Mouse (Mus musculus): ENCODE measurements around the gene Castor1. TPM values are rescaled to one million over a fixed set of nuclear protein-coding genes. Genes with fewer than 3 reads are reported as not detected.
"Not testable (repeated sequence)": the region's sequence is repeated elsewhere in the genome, so short reads cannot be mapped to it uniquely, and the experiment has no call there.

Castor1 gene
- total RNA-seq (2017), result 1.9 TPM in 2 replicates

DNA sequence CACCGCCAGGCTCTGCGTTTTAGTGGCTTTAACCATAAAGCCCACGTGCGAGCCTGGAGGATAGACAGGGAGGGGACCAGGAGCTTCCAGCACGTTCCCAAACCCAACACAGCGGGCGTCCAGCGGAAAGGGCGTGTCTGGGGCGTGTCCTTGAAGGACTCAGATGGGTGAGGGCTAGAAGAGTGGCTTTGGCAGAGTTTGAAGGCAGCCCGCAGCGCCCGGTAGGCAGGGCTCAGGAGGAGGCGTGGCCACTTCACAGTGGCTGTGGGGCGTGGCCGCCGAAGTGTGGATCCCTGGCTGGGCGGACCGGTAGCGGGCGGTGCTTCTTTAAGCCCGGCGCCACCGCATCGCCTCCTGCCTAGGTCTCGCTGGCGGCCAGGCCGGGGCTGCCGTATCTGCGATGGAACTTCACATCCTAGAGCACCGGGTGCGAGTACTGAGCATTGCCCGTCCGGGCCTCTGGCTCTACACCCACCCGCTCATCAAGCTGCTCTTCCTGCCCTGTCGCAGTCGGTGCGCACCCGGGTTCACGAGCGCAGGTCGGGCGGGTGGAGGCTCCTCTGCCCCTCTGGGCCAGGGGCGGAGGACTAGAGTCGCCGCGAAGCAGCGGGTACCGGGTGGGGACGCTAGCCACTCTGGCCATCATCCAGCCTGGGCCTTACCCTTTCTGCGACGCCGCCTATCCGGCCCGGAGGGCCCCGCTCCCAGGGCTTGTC is at the start of gene Castor1:
Gene Castor1, plus strand, starts transcription at position 312 of the 716 bp plus-strand sequence.
- peak; percentile 80 to 86 for ATAC-seq (replicated peaks in 1 of 2; ENCODE audit: insufficient read depth in 1 of 2, low FRiP score in 2 of 2, low TSS enrichment in 1 of 2, low read depth in 1 of 2, poor library complexity in 2 of 2, severe bottlenecking in 2 of 2)

DNA sequence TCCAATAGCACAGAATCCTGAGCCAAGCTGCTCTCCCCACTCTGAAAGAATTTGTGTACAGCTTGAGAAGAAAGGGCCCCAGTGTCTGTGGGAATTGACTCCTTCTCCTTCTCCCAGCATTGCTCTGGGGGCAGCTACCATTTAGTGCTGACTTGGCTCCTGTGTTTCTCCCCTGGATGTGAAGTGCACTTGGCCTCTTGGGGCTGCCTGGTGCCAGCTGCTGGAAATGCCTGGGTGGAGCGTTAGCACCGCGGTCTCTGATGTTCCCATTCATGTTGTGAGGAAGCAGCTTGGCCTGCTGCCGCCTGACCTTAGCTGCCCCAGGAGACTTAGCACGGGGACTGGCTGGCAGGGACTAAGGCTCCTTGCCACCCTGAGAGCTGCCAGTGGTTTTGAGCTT is 43.4 kb upstream of the Castor1 start:
- ATAC-seq (replicated peaks in 1 of 2; ENCODE audit: insufficient read depth in 1 of 2, low FRiP score in 2 of 2, low TSS enrichment in 1 of 2, low read depth in 1 of 2, poor library complexity in 2 of 2, severe bottlenecking in 2 of 2), result no peak

DNA sequence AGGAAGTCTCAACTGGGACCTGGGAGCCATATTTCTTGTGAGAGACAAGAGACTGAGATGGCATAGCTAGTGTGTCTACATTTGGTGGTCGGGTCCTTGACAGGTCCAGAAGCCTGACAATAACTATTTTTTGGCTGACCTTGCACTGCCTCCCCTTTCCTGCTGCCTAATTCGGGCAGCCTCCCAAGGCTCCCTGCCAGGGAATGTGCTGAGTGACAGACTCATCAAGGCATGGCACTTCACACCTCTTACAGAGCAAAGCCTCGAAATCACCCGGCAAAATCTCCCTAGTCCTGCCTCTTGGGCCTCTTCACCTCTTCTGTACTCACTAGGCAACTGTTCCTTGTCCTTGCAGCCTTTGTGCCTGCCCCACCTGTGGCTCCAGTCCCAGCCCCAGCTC is 40.3 kb upstream of the Castor1 start:
- no peak for ATAC-seq (replicated peaks in 1 of 2; ENCODE audit: insufficient read depth in 1 of 2, low FRiP score in 2 of 2, low TSS enrichment in 1 of 2, low read depth in 1 of 2, poor library complexity in 2 of 2, severe bottlenecking in 2 of 2)

DNA sequence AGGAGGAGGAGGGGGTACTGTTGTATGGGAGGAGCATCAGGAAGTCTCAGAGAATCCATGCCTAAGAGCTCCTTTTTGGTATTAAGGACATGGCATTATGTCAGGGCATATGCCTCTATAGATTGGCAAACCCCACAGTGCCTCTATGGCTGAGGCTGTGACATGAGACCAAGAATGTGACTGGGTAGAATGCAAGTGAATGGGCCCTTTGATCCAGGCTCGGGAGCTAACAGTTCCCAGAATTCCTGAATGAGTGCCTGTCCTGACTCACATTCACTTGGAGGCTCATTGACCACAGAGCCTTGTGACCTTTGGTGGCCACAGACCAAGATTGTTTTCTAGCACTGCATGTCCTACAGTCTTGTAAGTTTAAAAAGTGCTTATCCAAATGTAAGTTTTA is 36.0 kb upstream of the Castor1 start:
- ATAC-seq (replicated peaks in 1 of 2; ENCODE audit: insufficient read depth in 1 of 2, low FRiP score in 2 of 2, low TSS enrichment in 1 of 2, low read depth in 1 of 2, poor library complexity in 2 of 2, severe bottlenecking in 2 of 2), result no peak

DNA sequence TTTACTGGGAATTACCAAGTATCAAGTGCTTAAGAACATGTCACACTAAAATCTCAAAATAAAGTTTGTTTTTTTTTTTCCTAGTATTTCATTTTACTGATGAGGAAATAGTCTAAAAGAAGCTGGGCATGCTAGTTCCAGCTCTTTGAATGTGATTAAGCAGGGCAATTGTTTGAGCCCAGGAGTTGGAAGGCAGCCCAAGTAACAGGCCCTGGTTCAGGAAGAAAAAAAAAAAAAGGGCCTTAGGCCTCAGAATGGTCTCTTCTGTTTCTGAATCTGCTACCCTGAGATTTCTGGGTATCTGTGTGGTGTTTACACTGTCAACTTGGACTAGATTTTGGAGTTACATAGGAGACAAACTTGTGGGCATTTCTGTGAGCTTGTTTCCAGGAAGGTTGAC is 34.5 kb upstream of the Castor1 start:
- ATAC-seq (replicated peaks in 1 of 2; ENCODE audit: insufficient read depth in 1 of 2, low FRiP score in 2 of 2, low TSS enrichment in 1 of 2, low read depth in 1 of 2, poor library complexity in 2 of 2, severe bottlenecking in 2 of 2), result no peak

DNA sequence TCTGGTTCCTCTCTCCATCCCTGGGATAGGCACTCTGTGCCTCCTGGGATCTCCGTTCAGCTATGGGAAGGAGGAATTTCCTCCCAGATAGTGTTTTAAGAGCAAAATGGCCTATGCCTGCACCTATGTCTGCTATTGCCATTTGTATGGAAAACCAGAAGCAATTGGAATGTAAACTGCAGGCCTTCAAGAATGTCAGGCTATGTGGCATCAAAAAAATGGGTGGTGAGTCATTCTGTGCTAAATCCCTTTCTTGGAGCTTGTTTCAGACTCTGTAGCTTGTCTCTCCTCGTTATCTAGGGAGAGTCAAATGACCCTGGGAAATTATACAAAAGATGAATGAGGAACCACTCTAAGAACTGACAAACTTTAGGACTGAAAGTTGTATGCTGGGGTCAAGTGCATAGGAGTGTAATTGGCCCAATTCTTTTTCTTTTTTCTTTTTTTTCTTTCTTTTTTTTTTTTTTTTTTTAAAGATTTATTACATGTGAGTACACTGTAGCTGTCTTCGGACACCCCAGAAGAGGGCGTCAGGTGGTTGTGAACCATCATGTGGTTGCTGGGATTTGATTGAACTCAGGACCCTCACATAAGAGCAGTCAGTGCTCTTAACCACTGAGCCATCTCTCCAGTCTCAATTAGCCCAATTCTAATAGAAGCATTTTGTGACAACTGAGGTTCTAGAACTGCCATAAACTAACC is 33.6 kb upstream of the Castor1 start:
- no peak for ATAC-seq (replicated peaks in 1 of 2; ENCODE audit: insufficient read depth in 1 of 2, low FRiP score in 2 of 2, low TSS enrichment in 1 of 2, low read depth in 1 of 2, poor library complexity in 2 of 2, severe bottlenecking in 2 of 2)

DNA sequence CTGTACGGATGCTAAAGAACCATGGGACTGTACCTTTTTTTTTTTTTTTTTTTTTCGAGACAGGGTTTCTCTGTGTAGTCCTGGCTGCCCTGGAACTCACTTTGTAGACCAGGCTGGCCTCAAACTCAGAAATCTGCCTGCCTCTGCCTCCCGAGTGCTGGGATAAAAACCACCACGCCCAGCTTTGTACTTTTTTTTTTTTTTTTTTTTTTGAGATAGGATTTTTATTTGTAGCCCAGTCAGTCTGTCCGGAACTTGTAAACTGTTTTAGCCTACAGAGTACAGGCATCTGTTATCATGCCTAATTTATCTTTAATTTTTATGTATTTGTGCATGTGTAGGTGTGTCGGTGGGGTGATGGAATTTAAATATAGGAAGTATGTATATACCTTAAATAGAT is 32.5 kb upstream of the Castor1 start:
- ATAC-seq (replicated peaks in 1 of 2; ENCODE audit: insufficient read depth in 1 of 2, low FRiP score in 2 of 2, low TSS enrichment in 1 of 2, low read depth in 1 of 2, poor library complexity in 2 of 2, severe bottlenecking in 2 of 2), result not testable (repeated sequence)

DNA sequence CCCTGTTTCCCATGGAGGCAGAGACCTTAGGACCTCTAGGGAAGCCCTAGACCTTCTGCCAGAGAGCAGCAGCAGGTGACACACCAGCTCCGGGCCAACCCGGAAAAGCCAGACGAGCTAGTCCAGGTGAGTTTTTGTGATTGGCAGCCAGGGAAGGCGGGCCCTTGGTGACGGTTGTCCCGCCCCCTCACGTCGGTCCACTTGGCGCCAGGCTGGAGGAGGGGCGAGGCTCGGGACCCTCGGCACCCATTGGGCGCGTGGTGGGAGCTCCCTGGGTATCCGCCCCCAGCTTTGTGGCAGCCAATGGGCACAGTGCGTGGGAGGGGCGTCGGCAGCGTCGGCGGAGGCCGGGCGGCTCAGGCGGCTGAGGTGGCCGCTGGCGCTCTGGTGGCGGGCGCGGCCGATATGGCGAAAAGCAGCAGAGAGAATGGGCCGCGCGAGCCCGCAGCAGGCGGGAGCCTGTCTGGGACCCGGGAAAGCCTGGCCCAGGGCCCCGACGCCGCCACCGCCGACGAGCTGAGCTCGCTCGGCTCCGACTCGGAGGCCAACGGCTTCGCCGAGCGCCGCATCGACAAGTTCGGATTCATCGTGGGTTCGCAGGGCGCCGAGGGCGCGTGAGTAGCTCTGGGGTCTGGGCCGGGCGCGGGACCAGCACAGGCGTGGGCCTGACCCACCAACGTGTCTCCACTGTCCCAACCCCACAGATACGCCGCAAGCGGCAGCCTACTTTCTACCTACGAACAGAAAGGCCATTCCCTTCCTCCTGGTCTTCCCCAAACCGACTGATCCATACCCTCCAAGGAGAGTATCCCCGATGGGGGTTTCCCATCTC is 31.3 kb upstream of the Castor1 start, which contains the start of gene Tbc1d10a:
Gene Tbc1d10a, plus strand, starts transcription at position 304 of the 832 bp plus-strand sequence.
- peak; percentile 99 to 100 for ATAC-seq (replicated peaks in 1 of 2; ENCODE audit: insufficient read depth in 1 of 2, low FRiP score in 2 of 2, low TSS enrichment in 1 of 2, low read depth in 1 of 2, poor library complexity in 2 of 2, severe bottlenecking in 2 of 2)

DNA sequence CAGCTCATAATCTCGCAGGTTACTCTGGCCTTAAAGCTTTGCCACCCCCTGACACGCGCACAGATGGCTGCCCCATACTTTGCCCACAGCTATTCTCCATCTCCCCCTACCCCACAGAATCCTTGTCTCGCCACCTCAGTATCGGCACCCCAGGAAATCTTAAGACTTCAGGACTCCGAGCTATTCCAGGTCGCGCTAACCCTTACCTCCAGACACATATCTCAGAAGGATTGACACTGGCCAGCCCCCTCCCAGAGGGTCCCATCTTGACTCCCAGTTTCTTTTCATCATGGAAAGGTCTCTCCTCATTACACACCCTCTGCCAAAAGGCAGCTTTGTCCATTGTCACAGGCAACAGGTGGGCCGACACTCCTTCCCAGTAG is 30.7 kb upstream of the Castor1 start:
- ATAC-seq (replicated peaks in 1 of 2; ENCODE audit: insufficient read depth in 1 of 2, low FRiP score in 2 of 2, low TSS enrichment in 1 of 2, low read depth in 1 of 2, poor library complexity in 2 of 2, severe bottlenecking in 2 of 2), result no peak

DNA sequence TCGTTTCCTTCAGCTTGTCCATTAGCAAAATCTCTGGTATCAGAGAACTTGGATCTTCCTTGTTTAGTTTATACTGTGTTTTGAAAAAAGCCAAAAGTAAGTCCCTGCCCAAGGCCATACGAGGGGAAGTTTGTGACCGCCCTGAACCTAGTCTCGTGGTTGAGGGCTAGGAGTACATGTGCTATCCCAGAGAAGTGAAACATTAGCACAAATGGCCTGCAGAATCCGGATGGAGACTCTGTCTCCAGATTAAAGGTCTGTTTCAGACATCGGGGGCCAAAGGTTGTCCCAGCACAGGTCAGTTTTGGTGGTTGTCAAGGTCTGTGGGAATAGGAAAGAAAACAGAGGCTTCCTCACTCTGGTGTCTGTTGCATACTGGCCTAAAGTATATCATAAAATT is 28.8 kb upstream of the Castor1 start:
- no peak for ATAC-seq (replicated peaks in 1 of 2; ENCODE audit: insufficient read depth in 1 of 2, low FRiP score in 2 of 2, low TSS enrichment in 1 of 2, low read depth in 1 of 2, poor library complexity in 2 of 2, severe bottlenecking in 2 of 2)

DNA sequence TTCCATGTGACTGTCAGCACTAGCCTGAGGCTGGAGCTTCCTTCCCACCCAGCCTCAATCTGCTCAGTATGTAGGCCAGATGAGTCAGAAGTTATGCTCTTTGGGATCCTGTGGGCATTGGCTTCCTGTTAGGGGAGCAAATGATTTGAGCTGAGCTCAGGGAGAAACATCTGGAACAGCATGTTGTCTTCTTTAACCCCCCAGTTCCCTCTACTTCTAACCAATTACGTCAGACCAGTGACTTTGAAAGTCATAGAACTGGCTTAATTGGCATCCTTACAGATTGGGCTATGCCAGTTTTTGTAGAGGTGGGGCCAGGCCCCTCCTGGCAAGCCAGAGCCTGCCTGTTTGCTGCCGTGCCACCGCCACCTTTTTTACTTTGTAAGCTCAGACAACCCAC is 27.3 kb upstream of the Castor1 start:
- ATAC-seq (replicated peaks in 1 of 2; ENCODE audit: insufficient read depth in 1 of 2, low FRiP score in 2 of 2, low TSS enrichment in 1 of 2, low read depth in 1 of 2, poor library complexity in 2 of 2, severe bottlenecking in 2 of 2), result no peak

DNA sequence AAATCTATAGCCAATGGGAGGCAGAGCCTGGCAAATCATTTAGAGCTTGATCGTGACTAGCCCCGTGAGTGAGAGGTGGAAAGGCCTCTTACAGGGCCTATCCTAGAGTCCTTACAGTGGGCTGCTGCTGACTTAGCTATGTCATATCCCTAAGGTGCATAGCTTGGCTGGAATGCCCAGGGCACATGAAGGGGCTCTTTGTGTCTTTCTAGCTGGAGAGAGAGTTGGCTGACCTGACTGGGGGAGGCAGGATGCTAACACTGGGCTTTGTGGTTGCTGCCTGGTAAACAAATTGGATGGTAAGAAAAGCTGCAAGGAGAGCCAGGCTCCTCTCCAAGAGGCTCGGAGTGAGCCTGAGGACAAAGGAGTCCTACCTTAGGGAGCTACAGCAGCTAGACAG is 25.3 kb upstream of the Castor1 start:
- no peak for ATAC-seq (replicated peaks in 1 of 2; ENCODE audit: insufficient read depth in 1 of 2, low FRiP score in 2 of 2, low TSS enrichment in 1 of 2, low read depth in 1 of 2, poor library complexity in 2 of 2, severe bottlenecking in 2 of 2)

DNA sequence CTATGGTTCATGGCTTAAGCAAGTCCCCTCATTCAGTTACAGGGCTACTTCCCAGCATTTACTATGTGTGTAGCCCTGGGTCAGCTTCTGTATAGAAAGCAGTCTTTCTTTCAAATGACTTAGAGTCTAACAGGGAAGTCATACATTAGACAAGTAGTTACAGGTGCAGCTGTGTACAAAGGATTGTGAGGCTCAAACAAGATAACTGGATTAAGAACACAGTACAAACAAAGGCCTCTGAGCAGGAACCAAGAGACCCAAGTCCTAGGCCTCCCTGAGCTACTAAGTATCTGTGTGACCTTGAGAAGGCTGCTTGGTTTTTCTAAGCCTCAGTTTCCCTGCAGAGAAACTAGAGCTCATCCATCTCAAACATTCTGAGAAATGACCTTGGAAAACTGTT is 24.6 kb upstream of the Castor1 start:
- ATAC-seq (replicated peaks in 1 of 2; ENCODE audit: insufficient read depth in 1 of 2, low FRiP score in 2 of 2, low TSS enrichment in 1 of 2, low read depth in 1 of 2, poor library complexity in 2 of 2, severe bottlenecking in 2 of 2), result no peak

DNA sequence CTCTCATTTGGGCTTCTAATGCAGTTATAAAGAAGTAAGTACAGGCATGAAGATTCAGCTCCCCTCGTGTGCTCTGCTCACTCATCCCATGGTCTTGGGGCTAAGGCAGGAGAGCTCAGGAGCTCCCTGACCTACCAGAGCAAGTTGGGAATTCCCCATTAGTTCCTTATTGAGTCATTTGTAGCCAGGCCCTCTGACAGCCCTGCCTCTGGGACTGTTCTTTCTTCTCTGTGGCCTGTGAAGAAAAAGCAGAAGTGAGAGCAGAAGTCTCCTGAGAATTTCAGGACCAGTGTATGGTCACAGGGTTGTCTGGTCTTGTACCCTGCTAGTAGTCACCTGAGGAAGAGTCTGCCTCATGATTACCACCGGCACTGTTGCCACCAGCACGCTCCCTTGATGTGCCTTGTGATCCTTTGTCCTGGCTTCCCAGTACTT is 22.4 kb upstream of the Castor1 start:
- peak; percentile 72 to 85 for ATAC-seq (replicated peaks in 1 of 2; ENCODE audit: insufficient read depth in 1 of 2, low FRiP score in 2 of 2, low TSS enrichment in 1 of 2, low read depth in 1 of 2, poor library complexity in 2 of 2, severe bottlenecking in 2 of 2)

DNA sequence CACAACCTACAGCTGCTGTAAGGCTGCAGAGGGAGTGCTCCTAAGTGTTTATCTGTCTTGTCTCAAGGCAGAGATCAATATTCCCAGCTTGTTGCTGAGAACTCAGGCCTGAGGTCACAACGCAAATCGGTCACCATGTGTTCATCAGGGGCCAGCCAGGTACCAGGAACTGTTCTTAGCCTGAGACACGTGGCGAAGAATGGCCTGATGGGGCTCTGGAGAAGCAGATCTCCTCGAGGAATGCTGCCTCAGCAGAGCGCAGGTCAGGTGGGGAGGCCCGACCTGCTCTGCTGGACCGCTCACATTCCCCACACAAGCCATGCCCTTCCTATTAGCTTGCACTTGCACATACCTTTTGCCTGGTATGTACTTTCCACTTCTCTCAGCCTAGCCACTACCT is 21.4 kb upstream of the Castor1 start:
- no peak for ATAC-seq (replicated peaks in 1 of 2; ENCODE audit: insufficient read depth in 1 of 2, low FRiP score in 2 of 2, low TSS enrichment in 1 of 2, low read depth in 1 of 2, poor library complexity in 2 of 2, severe bottlenecking in 2 of 2)

DNA sequence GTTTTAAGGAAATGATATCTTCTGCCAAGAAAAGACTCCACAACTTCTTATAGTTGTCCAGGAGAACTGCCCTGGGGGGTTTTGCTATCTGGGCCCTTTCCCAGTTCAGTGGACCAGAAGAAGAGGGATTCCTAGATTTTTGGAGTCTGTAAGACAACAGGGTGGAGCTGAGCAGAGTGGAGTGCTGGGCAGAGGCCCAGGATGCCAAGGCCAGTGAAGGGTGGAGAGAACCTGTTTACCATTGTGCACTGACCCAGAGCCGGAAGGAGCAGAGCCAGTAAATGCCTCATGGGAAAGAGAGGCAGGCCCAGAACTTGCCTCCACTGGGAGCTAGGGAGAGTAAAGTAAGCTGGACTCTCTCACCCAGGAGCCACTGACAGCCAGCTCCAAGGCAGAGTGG is 20.3 kb upstream of the Castor1 start:
- ATAC-seq (replicated peaks in 1 of 2; ENCODE audit: insufficient read depth in 1 of 2, low FRiP score in 2 of 2, low TSS enrichment in 1 of 2, low read depth in 1 of 2, poor library complexity in 2 of 2, severe bottlenecking in 2 of 2), result no peak

DNA sequence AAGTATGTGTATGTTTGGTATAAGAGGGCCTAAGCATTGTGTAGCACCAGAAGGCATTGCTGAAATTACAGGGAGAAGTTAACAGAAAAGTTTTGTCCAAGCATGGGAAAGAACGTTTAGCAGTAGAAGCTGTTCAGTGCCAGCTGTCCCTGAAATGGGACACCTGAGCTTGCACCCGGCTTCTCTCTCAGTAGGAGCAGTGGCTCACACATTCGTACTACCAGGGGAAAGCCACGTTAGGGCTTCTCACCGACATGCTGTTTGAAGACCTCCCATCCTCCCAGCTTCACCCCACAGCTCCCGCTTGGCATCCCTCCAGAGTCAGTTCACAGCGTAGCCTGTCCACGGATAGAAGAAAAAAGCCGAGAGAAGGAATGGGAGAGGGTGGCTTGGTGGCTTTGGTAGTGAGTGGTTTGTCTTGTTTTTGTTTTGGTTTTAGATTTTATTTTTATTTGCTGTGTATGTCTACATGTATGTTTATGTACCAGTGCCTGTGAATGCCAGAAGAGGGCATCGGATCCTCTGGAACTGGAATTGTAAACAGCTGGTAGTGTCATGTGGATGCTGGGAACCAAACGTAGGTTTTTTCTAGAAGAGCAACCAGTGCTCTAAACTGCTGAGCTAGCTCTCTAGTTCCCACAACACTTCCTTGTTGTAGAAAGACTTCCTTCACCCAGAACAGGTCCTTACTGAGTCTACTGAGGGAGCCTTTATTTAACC is 15.9 kb upstream of the Castor1 start:
- no peak for ATAC-seq (replicated peaks in 1 of 2; ENCODE audit: insufficient read depth in 1 of 2, low FRiP score in 2 of 2, low TSS enrichment in 1 of 2, low read depth in 1 of 2, poor library complexity in 2 of 2, severe bottlenecking in 2 of 2)

Data from hematopoietic stem cell, adult 5-6 weeks (primary cell).